Mouse (Mus musculus) liver, adult 2 months (tissue): ENCODE results near the gene Tnfrsf1b.

Source experiments
- CTCF ChIP-seq: fragments of 200-500 bp; IDR thresholded peaks from 2 replicates; pipeline ENCODE4 v1.5.1; 2011; ENCODE audit warnings: low read depth, low read length, control low read depth
- POLR2A ChIP-seq: fragments of 200-500 bp; IDR thresholded peaks from 2 replicates; pipeline ENCODE4 v1.6.1; 2011; ENCODE audit warnings: low read length, control low read depth; ENCODE audit not compliant: insufficient read depth; ENCODE audit errors: extremely low read depth

- TF ChIP-seq CTCF (no peak), POLR2A (no peak)
Measured at GRCm38 (mm10) chr4:145203305-145203704, 43.4 kb downstream of the Tnfrsf1b start.
